Mouse (Mus musculus) small intestine, adult 2 months (tissue): ENCODE results near the gene Icam2.

ENCODE experiments used
- CTCF ChIP-seq: fragments of 200-500 bp; IDR thresholded peaks from 2 replicates; pipeline ENCODE4 v1.5.1; 2012; ENCODE audit warnings: low read depth, mild to moderate bottlenecking, control low read depth, inconsistent platforms, low read length, moderate library complexity, mixed read lengths; ENCODE audit not compliant: insufficient replicate concordance, insufficient read length; ENCODE audit errors: extremely low read depth
- POLR2A ChIP-seq: fragments of 200-500 bp; IDR thresholded peaks from 2 replicates; pipeline ENCODE4 v1.6.1; 2012; ENCODE audit warnings: low read depth, mild to moderate bottlenecking, control low read depth, inconsistent platforms, low read length, moderate library complexity

- TF ChIP-seq CTCF (peak; percentile 31; the same call in 1 of the 2 replicates), POLR2A (no peak)
Measured at GRCm38 (mm10) chr11:106329682-106330081, 58.2 kb downstream of the Icam2 start.
